ENCODE assay signal across 18 mouse cellular contexts in the genomic region with DNA sequence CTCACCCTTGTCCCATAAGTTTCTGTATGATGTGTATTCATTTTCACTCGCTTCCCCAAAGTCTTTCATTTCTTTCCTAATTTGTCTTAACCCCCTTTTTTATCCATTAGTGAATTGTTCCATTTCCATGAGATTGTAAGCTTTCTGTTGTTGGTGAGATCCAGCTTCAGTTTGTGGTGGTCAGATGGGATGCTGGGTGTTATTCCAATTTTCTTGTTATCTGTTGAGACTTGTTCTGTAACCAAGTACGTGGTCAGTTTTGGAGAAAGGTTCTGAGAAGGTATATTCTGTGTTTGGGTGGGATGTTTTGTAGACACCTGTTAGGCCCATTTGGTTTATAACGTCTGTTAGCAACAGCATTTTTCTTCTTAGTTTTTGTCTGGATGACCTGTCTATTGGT. TPM values are rescaled to one million over a fixed set of nuclear protein-coding genes. Genes with fewer than 3 reads are reported as not detected.
A peak's percentile ranks its signal among the peaks of the same experiment; 100 is the strongest.
DNase-seq lines count a peak whose midpoint lies in the region; ATAC-seq and TF ChIP-seq lines count a peak whose summit lies in the region.
"Had no signal": no experiment of that assay in that cellular context is flagged by ENCODE, and none has a peak within 500 bp of the region (broad histone marks: within the 10 kb centered on the region; RNA-seq: fewer than 3 reads in every experiment).

No protein-coding gene starts in this region.

- ATAC-seq in midbrain, embryonic 11.5 days (ENCODE audit: low FRiP score) = no peak
- ATAC-seq in midbrain, postnatal 0 days (ENCODE audit: low FRiP score) = no peak
- ATAC-seq: activated CD4-positive, CD25-positive, alpha-beta regulatory T cell, adult 4 months; CD4-positive, CD25-positive, alpha-beta regulatory T cell, adult 4 months; Patski had no signal

- no peak overlapping the region for H3K9ac ChIP-seq in midbrain, embryonic 11.5 days (ENCODE audit: low read length)
- H3K9ac ChIP-seq in midbrain, postnatal 0 days (replicated peaks; ENCODE audit: low read length, poor library complexity, severe bottlenecking) = no peak overlapping the region

- H3K9me3 ChIP-seq in midbrain, embryonic 11.5 days (ENCODE audit: control insufficient read depth, low read length) = no peaks in the 10 kb centered on the region
- no peaks in the 10 kb centered on the region for H3K9me3 ChIP-seq in midbrain, postnatal 0 days (ENCODE audit: low read length)
- H3K9me3 ChIP-seq: G1E had no signal

- WGBS in midbrain, embryonic 11.5 days = 92% methylated on average over 3 of the region's 3 CpGs
- 93% methylated on average over 3 of the region's 3 CpGs for WGBS in midbrain, postnatal 0 days

- no peaks in the 10 kb centered on the region for H3K36me3 ChIP-seq in midbrain, embryonic 11.5 days (ENCODE audit: control insufficient read depth, insufficient read depth, low read length)
- H3K36me3 ChIP-seq in midbrain, postnatal 0 days (ENCODE audit: insufficient read depth, low read length) = no peaks in the 10 kb centered on the region
- H3K36me3 ChIP-seq: G1E had no signal

- H3K27ac ChIP-seq in midbrain, embryonic 11.5 days (ENCODE audit: low read depth, low read length) = no peak overlapping the region
- H3K27ac ChIP-seq in midbrain, postnatal 0 days (ENCODE audit: low read depth, low read length) = no peak overlapping the region

- intact Hi-C loops in heart, postnatal 36 days (cut with DNase I) = no loop called here

- no peaks in the 10 kb centered on the region for H3K4me1 ChIP-seq in midbrain, embryonic 11.5 days (ENCODE audit: control insufficient read depth, insufficient read depth, low read length)
- no peaks in the 10 kb centered on the region for H3K4me1 ChIP-seq in midbrain, postnatal 0 days (ENCODE audit: insufficient read depth, low read length)

- H3K4me3 ChIP-seq in midbrain, embryonic 11.5 days (ENCODE audit: low read depth, low read length) = no peak overlapping the region
- no peak overlapping the region for H3K4me3 ChIP-seq in midbrain, postnatal 0 days (ENCODE audit: low read depth, low read length)

- DNase-seq in heart, adult 11 months = peak; percentile 53
- DNase-seq in heart, postnatal 36 days = no peak
- peak; percentile 77 for DNase-seq in midbrain, embryonic 11.5 days (ENCODE audit: low spot score, missing footprints)
- DNase-seq in midbrain, postnatal 0 days (ENCODE audit: low spot score) = no peak
- DNase-seq: adrenal gland, adult 2 months; adrenal gland, adult 8-10 months; adrenal gland, postnatal 10 days; adrenal gland, postnatal 14 days; adrenal gland, postnatal 25 days; adrenal gland, postnatal 36 days; B cell, adult 2 months; cerebellum, adult 11 months; cerebellum, adult 11-12 months; cerebellum, adult 18-20 months had no signal

- no peak overlapping the region for H3K4me2 ChIP-seq in midbrain, embryonic 11.5 days
- H3K4me2 ChIP-seq in midbrain, postnatal 0 days (ENCODE audit: low read depth, low read length, poor library complexity, severe bottlenecking) = no peak overlapping the region

- TF ChIP-seq CTCF in midbrain, postnatal 0 days (IDR thresholded peaks at IDR 0.05) = no peak

- no peaks in the 10 kb centered on the region for H3K27me3 ChIP-seq in midbrain, embryonic 11.5 days (ENCODE audit: control insufficient read depth, insufficient read depth, low read length)
- H3K27me3 ChIP-seq in midbrain, postnatal 0 days (ENCODE audit: insufficient read depth, low read length) = no peaks in the 10 kb centered on the region

RNA-seq across cellular contexts. Expression of gene Gne, which starts 1.6 kb away (rescaled TPM):
- total RNA-seq in heart, postnatal 36 days (2021) = 10 to 100 TPM; 23.1 to 28.6 TPM
- 15.1 and 18.1 TPM in 2 replicates for polyA plus RNA-seq in midbrain, embryonic 11.5 days (2014; fragmentation: Nextera tagmentation; extraction: Ambion mirVana)
- total RNA-seq in midbrain, postnatal 0 days (2014; rRNA removed) = 37.6 and 42.4 TPM in 2 replicates
- 26.8 and 27.7 TPM in 2 replicates for polyA plus RNA-seq in midbrain, postnatal 0 days (2015; fragmentation: Nextera tagmentation; extraction: Ambion mirVana)

Comparison
In these comparisons a context has a peak if more than half of its experiments do, and no peak if none do; other contexts are left out.
1. DNase-seq: peak in heart, adult 11 months (single experiment) and midbrain, embryonic 11.5 days (single experiment); none in heart, postnatal 36 days (0 of 2) and midbrain, postnatal 0 days (single experiment).